Mouse (Mus musculus): Measurements from ENCODE around the gene Pnn.
"Not testable (repeated sequence)": the region's sequence is repeated elsewhere in the genome, so short reads cannot be mapped to it uniquely, and the experiment has no call there.

Pnn gene

GRCm38 (mm10) chr12:59066448-59067077, at the start of gene Pnn:
TSS of gene Pnn (plus strand) at chr12:59066884.
- DNase-seq (ENCODE audit: low spot score) = peak; percentile 97

GRCm38 (mm10) chr12:59017970-59018369, 48.7 kb upstream of the Pnn start:
- DNase-seq (ENCODE audit: low spot score) = no peak

- DNase-seq (ENCODE audit: low spot score) = no peak
These were observed 46.8 kb upstream of the Pnn start for GRCm38 (mm10) chr12:59019891-59020290.

DNA sequence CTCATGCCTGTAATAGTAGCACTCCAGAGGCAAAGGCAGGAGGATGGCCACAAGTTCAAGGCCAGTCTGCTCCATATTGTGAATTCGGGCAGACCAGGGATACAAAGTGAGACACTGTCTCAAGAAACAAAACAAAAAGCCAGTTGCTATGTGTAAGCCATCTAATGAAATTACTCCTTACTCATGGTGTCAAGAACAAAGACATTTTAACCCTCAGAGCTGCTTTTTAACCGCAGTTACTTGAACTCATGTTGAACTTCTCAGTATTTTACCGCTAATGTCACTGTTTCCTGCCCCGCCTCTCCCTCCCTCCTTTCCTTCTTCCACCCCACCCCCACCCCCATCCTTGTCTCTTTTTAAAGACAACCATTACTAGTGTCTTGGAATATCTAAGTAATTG, 45.4 kb upstream of the Pnn start:
- DNase-seq (ENCODE audit: low spot score) = no peak

DNA sequence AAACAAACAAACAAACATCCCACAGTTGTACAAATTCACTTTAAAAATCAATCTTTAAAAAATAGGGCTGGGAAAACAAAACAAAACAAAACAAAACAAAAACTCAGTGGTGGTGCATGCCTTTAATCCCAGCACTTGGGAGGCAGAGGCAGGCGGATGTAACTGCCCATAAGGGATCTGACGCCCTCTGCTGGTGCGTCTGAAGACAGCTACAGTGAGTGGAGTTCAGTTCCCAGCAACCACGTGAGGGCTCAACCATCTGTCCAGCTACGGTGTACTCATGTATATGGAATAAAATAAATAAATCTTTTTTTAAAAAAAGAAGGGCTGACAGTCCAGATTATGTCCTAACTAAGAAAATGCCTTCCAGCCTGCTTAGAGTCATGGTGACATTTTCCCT, 34.6 kb upstream of the Pnn start:
- DNase-seq (ENCODE audit: low spot score) = no peak

DNA sequence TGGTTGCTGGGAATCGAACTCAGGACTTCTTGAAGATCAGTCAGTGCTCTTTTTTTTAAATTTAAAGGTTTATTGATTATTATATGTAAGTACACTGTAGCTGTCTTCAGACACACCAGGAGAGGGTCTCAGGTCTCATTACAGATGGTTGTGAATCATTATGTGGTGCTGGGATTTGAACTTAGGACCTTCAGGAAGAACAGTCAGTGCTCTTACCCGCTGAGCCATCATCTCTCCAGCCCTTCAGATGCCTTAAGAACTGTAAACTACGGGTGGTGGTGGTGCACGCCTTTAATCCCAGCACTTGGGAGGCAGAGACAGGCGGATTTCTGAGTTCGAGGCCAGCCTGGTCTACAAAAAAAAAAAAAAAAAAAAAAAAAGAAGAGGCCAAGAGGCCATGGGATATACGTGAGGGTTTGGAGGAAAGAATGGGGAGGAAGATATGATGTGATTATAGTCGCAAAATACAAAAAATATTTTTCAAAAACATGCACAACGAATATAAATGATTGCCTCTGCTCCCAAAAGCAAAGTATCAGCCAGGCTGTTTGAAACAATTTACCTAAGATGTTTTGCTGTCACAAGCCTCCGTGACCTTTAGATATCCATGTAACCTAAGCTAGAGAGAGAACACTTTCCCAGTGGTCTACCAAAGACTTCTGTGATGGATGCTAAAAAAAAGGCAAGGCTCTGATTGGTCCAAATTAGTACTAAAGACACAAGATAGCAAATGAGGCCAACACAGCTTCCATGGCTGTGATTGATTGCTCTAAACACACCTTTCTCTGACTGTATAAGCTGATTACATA, 27.3 kb upstream of the Pnn start:
- DNase-seq (ENCODE audit: low spot score) = no peak

GRCm38 (mm10) chr12:59039971-59040844, 26.5 kb upstream of the Pnn start:
- DNase-seq (ENCODE audit: low spot score) = peak; percentile 26

DNA sequence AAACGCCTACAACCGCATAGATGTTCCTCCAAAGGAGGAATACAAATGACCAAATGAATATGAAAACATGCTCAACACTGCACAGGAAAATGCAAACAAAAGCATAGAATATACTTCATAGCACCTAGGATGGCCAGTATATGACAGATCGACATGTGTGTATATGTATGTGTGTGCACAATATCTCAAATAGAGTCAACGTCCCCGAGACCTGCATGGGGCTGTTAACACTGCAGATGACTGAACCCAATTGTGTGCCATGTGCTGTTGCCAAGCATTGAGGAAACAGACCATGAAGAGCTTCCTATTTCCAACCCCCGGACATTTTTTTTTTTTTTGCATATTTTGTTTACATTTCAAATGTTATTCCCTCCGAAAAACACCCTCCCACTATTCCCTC, 25.8 kb upstream of the Pnn start:
- no peak for DNase-seq (ENCODE audit: low spot score)

GRCm38 (mm10) chr12:59052470-59052869, 14.2 kb upstream of the Pnn start:
- no peak for DNase-seq (ENCODE audit: low spot score)

DNA sequence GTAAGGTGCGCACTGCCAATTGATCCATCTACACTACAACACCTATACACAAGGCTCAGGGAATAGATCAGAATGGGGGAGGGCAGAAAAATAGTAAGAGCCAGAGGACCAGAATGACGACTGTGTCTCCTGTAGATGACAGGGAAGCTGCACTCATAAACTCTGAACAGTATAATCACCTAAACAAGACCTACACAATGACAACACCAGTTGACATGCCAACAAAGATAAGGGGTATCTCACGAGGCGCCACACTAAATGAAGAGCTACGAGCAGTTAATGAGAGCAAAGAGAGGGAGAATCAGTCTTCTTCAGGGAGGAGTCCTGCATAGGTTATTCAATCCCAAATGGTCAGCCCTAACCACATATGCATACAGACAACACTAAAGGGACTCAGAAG, 13.5 kb upstream of the Pnn start:
- no peak for DNase-seq (ENCODE audit: low spot score)

DNA sequence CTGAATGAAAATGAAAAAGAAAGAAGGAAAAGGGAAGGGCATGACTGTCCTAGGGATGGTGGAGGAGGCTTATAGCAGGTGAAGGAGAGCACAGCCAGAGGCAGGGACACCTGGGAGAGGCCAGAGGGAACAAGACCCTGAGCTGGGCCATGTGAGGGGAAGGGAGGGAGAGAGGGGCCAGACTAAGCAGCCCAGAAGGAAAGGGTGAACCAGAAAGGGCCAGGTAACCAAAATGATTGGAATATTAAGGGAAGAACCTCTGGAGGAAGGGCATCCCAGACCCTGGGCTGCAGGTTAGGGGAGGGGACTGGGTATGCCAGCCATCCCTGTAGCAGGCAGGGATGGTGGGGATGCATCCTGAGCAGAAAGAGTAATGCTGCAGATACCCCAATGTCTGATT, 12.7 kb upstream of the Pnn start:
- DNase-seq (ENCODE audit: low spot score) = no peak

GRCm38 (mm10) chr12:59055196-59055850, 11.4 kb upstream of the Pnn start:
- no peak for DNase-seq (ENCODE audit: low spot score)

DNA sequence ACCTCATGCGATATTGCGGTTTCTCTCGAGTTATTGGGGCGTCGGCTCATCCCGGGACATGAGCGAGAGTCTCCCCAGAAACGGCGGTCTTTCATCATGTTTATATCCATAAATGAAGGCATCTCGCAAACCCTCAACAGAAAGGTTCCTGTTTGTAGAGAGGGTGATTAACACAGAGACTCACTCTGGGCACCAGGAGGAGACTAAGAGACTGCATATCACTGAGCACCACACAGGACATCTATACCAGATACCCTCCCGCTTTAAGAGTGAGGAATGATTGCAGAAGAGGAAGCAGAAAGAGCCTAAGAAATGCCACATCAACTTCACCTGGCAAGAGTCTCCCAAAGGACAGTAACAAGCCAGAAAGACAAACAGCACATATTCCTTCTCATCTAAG, 10.5 kb upstream of the Pnn start:
- no peak for DNase-seq (ENCODE audit: low spot score)

- DNase-seq (ENCODE audit: low spot score) = not testable (repeated sequence)
These were observed 8.4 kb upstream of the Pnn start for GRCm38 (mm10) chr12:59058242-59058641.

DNA sequence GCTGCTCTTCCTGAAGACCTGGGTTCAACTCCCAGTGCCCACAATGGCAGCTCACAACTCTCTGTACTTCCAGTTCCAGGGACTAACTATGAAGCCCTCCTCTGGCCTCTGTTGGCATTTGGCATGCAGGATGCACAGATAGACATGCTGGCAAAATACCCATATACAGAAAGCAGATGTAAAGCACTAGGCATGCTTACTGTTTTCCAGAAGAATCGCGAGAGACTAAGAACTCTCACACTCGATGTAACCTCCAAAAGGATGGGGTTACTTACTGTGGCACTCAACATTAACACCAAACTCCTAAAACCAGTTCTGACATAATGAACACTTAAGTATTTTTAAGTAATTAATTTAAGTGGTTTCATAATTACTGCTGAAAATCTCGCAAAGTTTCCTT, 6.4 kb upstream of the Pnn start:
- no peak for DNase-seq (ENCODE audit: low spot score)

DNA sequence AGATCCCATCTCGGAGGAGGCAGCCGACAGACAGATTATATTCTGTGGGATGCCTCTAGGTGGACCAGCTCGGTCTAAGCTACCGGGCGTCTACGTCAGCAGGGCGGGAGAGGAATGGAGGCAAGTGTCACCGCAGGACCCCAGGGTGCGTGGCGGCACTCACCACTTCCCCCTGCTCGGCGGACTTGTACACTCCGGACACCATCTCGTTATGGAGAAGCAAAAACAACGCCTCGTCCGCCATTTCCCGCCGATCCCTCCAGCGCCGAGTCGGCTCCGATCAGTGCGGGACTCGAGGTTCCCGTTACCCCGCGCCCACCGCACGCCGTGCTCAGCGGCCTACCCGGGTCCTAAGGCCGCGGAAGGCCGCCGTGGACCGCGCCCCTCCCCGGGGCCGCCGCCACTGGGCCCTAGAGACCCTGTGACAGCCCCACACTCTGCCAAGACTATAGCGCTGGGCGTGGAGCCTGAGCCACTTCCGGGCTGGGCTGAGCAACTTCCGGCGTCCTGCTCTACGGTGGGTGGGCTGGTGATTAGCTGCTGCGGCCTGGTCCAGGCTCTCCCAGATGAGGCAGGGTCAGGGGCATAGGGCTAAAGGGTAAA, 5.6 kb upstream of the Pnn start, which contains the start of gene Trappc6b:
Trappc6b (minus strand) TSS at position 480 of the 603 bp plus-strand sequence.
- DNase-seq (ENCODE audit: low spot score) = peak; percentile 74

DNA sequence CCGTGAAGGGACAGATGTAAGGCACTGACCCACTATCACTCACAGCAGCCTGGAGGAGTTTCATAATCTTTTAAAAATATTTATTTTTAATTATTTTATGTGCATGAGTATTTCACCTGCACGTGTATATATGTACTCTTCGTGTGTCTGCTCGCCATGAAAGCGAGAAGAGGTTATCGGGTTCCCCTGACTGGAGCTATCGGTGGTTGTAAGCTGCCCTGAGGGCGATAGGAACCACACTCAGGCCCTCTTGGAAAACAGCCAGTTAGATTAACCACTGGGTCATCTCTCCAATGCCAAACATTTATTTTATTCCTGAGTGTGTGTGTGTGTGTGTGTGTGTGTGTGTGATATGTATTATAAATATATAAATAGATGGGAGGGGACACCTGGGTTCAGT, 1.8 kb upstream of the Pnn start:
- DNase-seq (ENCODE audit: low spot score) = no peak

GRCm38 (mm10) chr12:59065776-59066175, 908 bp upstream of the Pnn start:
- DNase-seq (ENCODE audit: low spot score) = no peak

- no peak for DNase-seq (ENCODE audit: low spot score)
These were observed 411 bp downstream of the Pnn start for GRCm38 (mm10) chr12:59067095-59067494.

- no peak for DNase-seq (ENCODE audit: low spot score)
These were observed 2.1 kb downstream of the Pnn start for GRCm38 (mm10) chr12:59068791-59069190.

DNA sequence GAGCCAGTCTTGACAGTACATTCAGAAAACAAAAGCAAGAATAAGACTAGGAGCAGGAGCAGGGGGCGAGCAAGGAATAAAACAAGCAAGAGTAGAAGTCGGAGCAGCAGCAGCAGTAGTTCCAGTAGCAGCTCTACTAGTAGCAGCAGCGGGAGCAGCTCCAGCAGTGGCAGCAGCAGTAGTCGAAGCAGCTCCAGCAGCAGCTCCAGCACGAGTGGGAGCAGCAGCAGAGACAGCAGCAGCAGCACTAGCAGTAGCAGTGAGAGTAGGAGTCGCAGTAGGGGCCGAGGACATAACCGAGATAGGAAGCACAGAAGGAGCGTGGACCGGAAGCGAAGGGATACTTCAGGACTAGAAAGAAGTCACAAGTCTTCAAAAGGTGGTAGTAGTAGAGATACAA, 5.6 kb downstream of the Pnn start:
- no peak for DNase-seq (ENCODE audit: low spot score)

DNA sequence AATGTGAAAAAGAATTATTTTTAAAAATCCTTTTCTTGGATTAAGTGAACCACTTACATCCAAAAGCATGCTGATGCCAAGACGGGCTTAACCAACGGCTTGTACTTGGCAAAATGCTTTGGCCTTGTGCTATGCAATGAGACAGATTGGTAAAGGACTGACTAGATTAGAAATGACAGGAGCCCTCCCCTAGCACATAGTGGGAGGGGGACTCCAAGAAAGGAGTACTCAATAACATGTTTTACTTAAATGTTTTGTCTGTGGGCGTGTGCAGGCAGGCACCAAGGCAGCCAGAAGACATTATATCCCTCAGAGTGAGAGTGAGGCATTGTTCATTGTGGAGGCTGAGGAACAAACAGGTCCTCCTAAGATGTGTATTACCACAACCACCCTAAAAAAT, 7.4 kb downstream of the Pnn start:
- no peak for DNase-seq (ENCODE audit: low spot score)

Data from urinary bladder, postnatal 14 days (tissue).